Mouse (Mus musculus) limb, embryonic 11.5 days (tissue): ENCODE results near the gene Poglut1. TPM values are rescaled to one million over a fixed set of nuclear protein-coding genes. Genes with fewer than 3 reads are reported as not detected.

ENCODE experiments used
- ATAC-seq: fragments of 200-750 bp; cut with Nextera tagmentation; 2 replicates; pipeline ENCODE4 v1.8.0; 2017; ENCODE audit warnings: low read depth; ENCODE audit not compliant: insufficient number of reproducible peaks, low FRiP score, low TSS enrichment
- DNase-seq: peaks from one replicate; pipeline ENCODE4 v3.0.0-alpha.2; 2015; ENCODE audit warnings: low spot score
- H3K27ac ChIP-seq: fragments of 300-500 bp; sonication (generic); replicated peaks from 2 replicates; pipeline ENCODE4 v1.5.1; 2014; ENCODE audit warnings: low read depth, mild to moderate bottlenecking, low read length
- H3K27me3 ChIP-seq: fragments of 300-500 bp; sonication (generic); 2 replicates; pipeline ENCODE4 v1.6.1; 2014; ENCODE audit warnings: mild to moderate bottlenecking, low read length, mixed read lengths; ENCODE audit not compliant: control insufficient read depth, insufficient read depth
- H3K36me3 ChIP-seq: fragments of 300-500 bp; sonication (generic); 2 replicates; pipeline ENCODE4 v1.6.1; 2014; ENCODE audit warnings: mild to moderate bottlenecking, low read length, moderate library complexity, mixed read lengths; ENCODE audit not compliant: control insufficient read depth, insufficient read depth
- H3K4me1 ChIP-seq: fragments of 300-500 bp; sonication (generic); 2 replicates; pipeline ENCODE4 v1.6.1; 2014; ENCODE audit warnings: low read length, mixed read lengths; ENCODE audit not compliant: control insufficient read depth, insufficient read depth
- H3K4me2 ChIP-seq: fragments of 300-500 bp; sonication (generic); 2 replicates; pipeline ENCODE4 v1.6.1; 2014; ENCODE audit warnings: low read depth, mild to moderate bottlenecking, moderate library complexity; ENCODE audit not compliant: severe bottlenecking
- H3K4me3 ChIP-seq: fragments of 300-500 bp; sonication (generic); 2 replicates; pipeline ENCODE4 v1.5.1; 2014; ENCODE audit warnings: low read depth, low read length
- H3K9ac ChIP-seq: fragments of 300-500 bp; sonication (generic); 2 replicates; pipeline ENCODE4 v1.6.1; 2014; ENCODE audit warnings: mild to moderate bottlenecking, low read length
- H3K9me3 ChIP-seq: fragments of 300-500 bp; sonication (generic); 2 replicates; pipeline ENCODE4 v1.6.1; 2016; ENCODE audit warnings: low read length; ENCODE audit not compliant: control insufficient read depth
- WGBS: fragments of 180-500 bp; shearing (Covaris S2); extraction: QIAGEN DNeasy Blood & Tissue Kit; methylation state at CpG from one replicate; pipeline ENCODE4 v1.1.7; 2014; 5-methylcytosine and 5-hydroxymethylcytosine counted together
- polyA plus RNA-seq: library from polyadenylated mRNA; unstranded; fragments of >200 nt; fragmentation: Nextera tagmentation; extraction: Ambion mirVana; gene quantifications from 2 replicates; pipeline ENCODE4 v1.2.1, GENCODE M21; 2014

Poglut1 gene
- polyA plus RNA-seq, 1 experiment from 2014 or later = 72.9 TPM

- H3K27me3 ChIP-seq = no peaks in the 10 kb centered on the region
- H3K4me1 ChIP-seq = no peaks in the 10 kb centered on the region
- no peak overlapping the region for H3K4me2 ChIP-seq
- H3K9ac ChIP-seq = no peak overlapping the region
- no peaks in the 10 kb centered on the region for H3K9me3 ChIP-seq
- H3K4me3 ChIP-seq = no peak overlapping the region
- ATAC-seq (no peak), DNase-seq (no peak)
- no peak overlapping the region for H3K27ac ChIP-seq
- 96% methylated on average over 4 of the region's 4 CpGs for WGBS
- peaks cover 13% of the 10 kb centered on the region; the same call in 1 of the 2 replicates for H3K36me3 ChIP-seq
Measured at GRCm38 (mm10) chr16:38587572-38587971, 37.5 kb upstream of the Poglut1 start.

- DNase-seq = no peak
- H3K4me2 ChIP-seq = no peak overlapping the region
Measured at GRCm38 (mm10) chr16:38587163-38587562, 37.1 kb upstream of the Poglut1 start.

GRCm38 (mm10) chr16:38585186-38585585 lies 35.1 kb upstream of the Poglut1 start:
- no peak for ATAC-seq
- no peak overlapping the region for H3K4me2 ChIP-seq
- H3K9me3 ChIP-seq = no peaks in the 10 kb centered on the region
- 87% methylated on average over 5 of the region's 5 CpGs for WGBS
- no peaks in the 10 kb centered on the region for H3K4me1 ChIP-seq
- no peaks in the 10 kb centered on the region for H3K27me3 ChIP-seq
- no peak for DNase-seq
- no peak overlapping the region for H3K27ac ChIP-seq
- H3K36me3 ChIP-seq = peaks cover 15% of the 10 kb centered on the region; the same call in 1 of the 2 replicates
- H3K9ac ChIP-seq = no peak overlapping the region
- H3K4me3 ChIP-seq = no peak overlapping the region

More at GRCm38 (mm10) chr16:38587163-38587562, 37.1 kb upstream of the Poglut1 start:
- Histone ChIP-seq H3K4me3 (no peak overlapping the region), H3K4me1 (no peaks in the 10 kb centered on the region), H3K9ac (no peak overlapping the region), H3K27me3 (no peaks in the 10 kb centered on the region), H3K9me3 (no peaks in the 10 kb centered on the region), H3K36me3 (peaks cover 13% of the 10 kb centered on the region; the same call in 1 of the 2 replicates), H3K27ac (no peak overlapping the region)
- WGBS = 94% methylated on average over 5 of the region's 5 CpGs
- no peak for ATAC-seq

GRCm38 (mm10) chr16:38584761-38585160 lies 34.7 kb upstream of the Poglut1 start:
- no peaks in the 10 kb centered on the region for H3K4me1 ChIP-seq
- no peaks in the 10 kb centered on the region for H3K27me3 ChIP-seq
- ATAC-seq = no peak
- DNase-seq = no peak
- H3K36me3 ChIP-seq = peaks cover 16% of the 10 kb centered on the region; the same call in 1 of the 2 replicates
- H3K9ac ChIP-seq = no peak overlapping the region
- 90% methylated on average over 7 of the region's 7 CpGs for whole genome bisulfite sequencing
- H3K9me3 ChIP-seq = no peaks in the 10 kb centered on the region
- H3K27ac ChIP-seq = no peak overlapping the region
- no peak overlapping the region for H3K4me3 ChIP-seq
- H3K4me2 ChIP-seq = no peak overlapping the region

GRCm38 (mm10) chr16:38571481-38571880 lies 21.4 kb upstream of the Poglut1 start:
- Histone ChIP-seq H3K4me2 (no peak overlapping the region), H3K27ac (no peak overlapping the region)
- ATAC-seq = no peak

GRCm38 (mm10) chr16:38568192-38568591 lies 18.1 kb upstream of the Poglut1 start:
- Histone ChIP-seq H3K27ac (no peak overlapping the region), H3K9me3 (no peaks in the 10 kb centered on the region), H3K27me3 (no peaks in the 10 kb centered on the region), H3K4me3 (no peak overlapping the region), H3K4me1 (no peaks in the 10 kb centered on the region), H3K9ac (no peak overlapping the region), H3K4me2 (no peak overlapping the region), H3K36me3 (peaks cover 12% of the 10 kb centered on the region; the same call in 1 of the 2 replicates)
- 93% methylated on average over 5 of the region's 5 CpGs for WGBS
- ATAC-seq (no peak), DNase-seq (no peak)

More at GRCm38 (mm10) chr16:38571481-38571880, 21.4 kb upstream of the Poglut1 start:
- H3K4me3 ChIP-seq = no peak overlapping the region
- no peak overlapping the region for H3K9ac ChIP-seq
- H3K4me1 ChIP-seq = no peaks in the 10 kb centered on the region
- no peak for DNase-seq
- no peaks in the 10 kb centered on the region for H3K27me3 ChIP-seq
- 96% methylated on average over 3 of the region's 3 CpGs for WGBS
- H3K36me3 ChIP-seq = peaks cover 14% of the 10 kb centered on the region; the same call in 1 of the 2 replicates
- no peaks in the 10 kb centered on the region for H3K9me3 ChIP-seq

- Histone ChIP-seq H3K4me1 (no peaks in the 10 kb centered on the region), H3K9me3 (no peaks in the 10 kb centered on the region), H3K27me3 (no peaks in the 10 kb centered on the region), H3K4me2 (peak overlapping the region; percentile 55), H3K36me3 (peaks cover 3% of the 10 kb centered on the region; the same call in 1 of the 2 replicates), H3K4me3 (peak overlapping the region; percentile 96), H3K9ac (peak overlapping the region; percentile 96), H3K27ac (no peak overlapping the region)
- WGBS = 36% methylated on average over 10 of the region's 10 CpGs
- ATAC-seq (no peak), DNase-seq (no peak)
Measured at GRCm38 (mm10) chr16:38563516-38563915, 13.5 kb upstream of the Poglut1 start.

- 0% methylated on average over 25 of the region's 25 CpGs for WGBS
- peak overlapping the region; percentile 55 for H3K4me2 ChIP-seq
- H3K4me1 ChIP-seq = no peaks in the 10 kb centered on the region
- no peak for DNase-seq
- no peaks in the 10 kb centered on the region for H3K27me3 ChIP-seq
- peak; percentile 85 for ATAC-seq
- peak overlapping the region; percentile 96 for H3K9ac ChIP-seq
- H3K36me3 ChIP-seq = peaks cover 2% of the 10 kb centered on the region; the same call in 1 of the 2 replicates
- H3K27ac ChIP-seq = peak overlapping the region; percentile 47; the same call in 1 of the 2 replicates
- peak overlapping the region; percentile 96 for H3K4me3 ChIP-seq
- H3K9me3 ChIP-seq = no peaks in the 10 kb centered on the region
Measured at GRCm38 (mm10) chr16:38562968-38563327, 12.9 kb upstream of the Poglut1 start.
